Mouse (Mus musculus) left cerebral cortex, postnatal 25 days (tissue): ENCODE measurements at regions not wholly inside any gene's neighbourhood (a gene's known extent, or its start where the extent isn't known, plus 50 kb on each side); places are given as distances from the start of the nearest gene placed in this dataset.
"Not testable (repeated sequence)": the region's sequence is repeated elsewhere in the genome, so short reads cannot be mapped to it uniquely, and the experiment has no call there.

ENCODE experiments used
- DNase-seq, 2 experiments: peaks; one replicate each; pipeline ENCODE4 v3.0.0; 2022; ENCODE audit warnings: low spot score in 2 of 2, mixed read lengths in 1 of 2
- intact Hi-C: fragments of 180-260 bp; cut with DNase I; formaldehyde crosslinking; loops from one replicate; pipeline ENCODE4 v1.15.1; 2025

GRCm38 (mm10) chr17:63693274-63693673 is 169.6 kb upstream of the Fer start:
- DNase-seq, result no peak
- intact Hi-C loops, result no loop called here

GRCm38 (mm10) chr17:63699537-63699936 is 163.3 kb upstream of the Fer start:
- intact Hi-C loops, result no loop called here
- DNase-seq, result peak in 1 of 2 experiments; percentile 31

- intact Hi-C loops, result no loop called here
- no peak for DNase-seq
Observed at GRCm38 (mm10) chr17:63704991-63705390, 157.9 kb upstream of the Fer start.

- DNase-seq, result no peak
- intact Hi-C loops, result no loop called here
Observed at GRCm38 (mm10) chr17:63712937-63713336, 149.9 kb upstream of the Fer start.

DNA sequence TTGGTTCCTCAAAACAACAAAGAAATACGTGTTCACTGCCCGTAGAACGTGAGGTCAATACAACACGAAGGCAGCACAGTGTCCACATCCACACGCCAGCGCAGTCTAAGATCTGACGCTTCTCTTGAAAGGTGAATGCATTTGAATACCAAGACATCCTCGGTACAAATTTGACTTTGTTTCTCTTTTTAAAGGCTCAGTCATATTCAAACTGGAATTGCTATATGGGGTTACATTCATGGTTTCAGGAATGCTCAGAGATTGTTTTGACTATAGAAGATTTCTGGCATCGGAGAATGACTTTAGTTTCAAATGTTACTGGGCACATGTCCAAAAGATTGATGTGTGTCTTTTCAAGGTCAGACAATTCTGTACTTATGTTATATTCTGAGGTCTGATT is 147.2 kb upstream of the Fer start:
- DNase-seq, result no peak
- intact Hi-C loops, result no loop called here

DNA sequence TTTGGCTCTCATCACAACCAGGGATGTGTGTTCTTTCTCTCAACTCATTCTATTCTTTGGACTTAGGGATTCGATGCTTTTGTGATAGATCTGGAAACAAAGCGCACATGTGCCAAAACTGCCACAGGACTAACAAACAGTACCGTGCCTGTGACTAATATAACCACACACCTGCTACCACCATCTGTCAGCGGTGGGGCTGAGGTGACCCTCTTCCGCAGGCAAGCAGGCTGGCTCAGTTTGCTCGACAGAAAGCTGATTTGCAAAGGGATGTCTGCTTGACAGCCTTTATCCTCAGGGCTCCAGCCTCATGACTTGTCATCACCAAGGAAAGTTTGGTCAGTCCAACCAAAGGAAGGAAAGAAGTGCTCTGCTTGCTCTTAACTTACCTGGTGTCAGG is 146.7 kb upstream of the Fer start:
- DNase-seq, result no peak
- intact Hi-C loops, result no loop called here

DNA sequence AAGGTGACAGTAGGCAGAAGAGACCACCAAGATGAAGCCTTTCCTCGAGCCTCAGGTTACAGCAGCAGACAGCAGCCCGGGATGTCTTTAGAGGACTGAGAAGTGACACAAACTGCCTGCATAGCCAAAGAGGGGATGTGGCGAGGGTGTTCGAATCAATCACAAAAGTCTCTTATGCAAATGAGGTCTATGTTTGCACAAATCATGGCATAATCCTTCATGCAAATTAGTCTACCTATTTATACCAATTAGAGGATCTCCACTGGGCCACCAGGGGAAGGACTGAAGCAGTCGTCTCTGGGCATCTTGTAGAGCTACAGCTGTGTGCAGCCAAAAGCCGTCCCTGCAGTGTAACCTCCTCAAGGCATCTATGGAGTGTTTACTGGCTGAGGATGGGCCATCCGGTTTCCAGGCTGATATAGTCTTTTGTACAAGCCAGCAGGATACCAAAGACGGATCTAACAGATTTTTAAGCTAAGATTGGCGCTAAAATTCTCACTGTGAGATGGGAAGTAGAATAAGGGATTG is 145.7 kb upstream of the Fer start:
- DNase-seq, result no peak
- intact Hi-C loops, result no loop called here

GRCm38 (mm10) chr17:63718972-63719715 is 143.7 kb upstream of the Fer start:
- no peak for DNase-seq
- intact Hi-C loops, result no loop called here

DNA sequence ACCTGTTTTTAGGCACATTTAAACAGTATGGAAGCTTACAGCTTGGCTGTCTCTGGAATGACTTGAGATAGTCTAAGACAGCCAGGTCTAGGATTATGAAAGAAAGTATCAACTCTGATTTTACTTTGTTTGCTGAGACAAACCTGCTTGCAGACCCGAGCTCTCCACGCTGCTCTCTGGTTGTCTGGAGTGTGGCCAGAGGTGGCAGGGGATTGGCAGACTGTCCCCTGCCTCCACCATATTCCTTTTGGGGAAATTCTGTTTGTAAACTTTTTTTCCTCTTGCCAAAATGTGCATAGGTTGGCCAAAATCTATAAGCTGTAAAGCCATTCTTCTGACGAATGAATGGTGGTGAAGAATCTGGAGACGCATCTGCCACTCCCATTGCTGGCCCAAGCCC is 143.1 kb upstream of the Fer start:
- DNase-seq, result no peak
- intact Hi-C loops, result loop anchor here (5.0 kb wide), 1 partner anchor 57 kb away; no protein-coding TSS in a partner anchor

DNA sequence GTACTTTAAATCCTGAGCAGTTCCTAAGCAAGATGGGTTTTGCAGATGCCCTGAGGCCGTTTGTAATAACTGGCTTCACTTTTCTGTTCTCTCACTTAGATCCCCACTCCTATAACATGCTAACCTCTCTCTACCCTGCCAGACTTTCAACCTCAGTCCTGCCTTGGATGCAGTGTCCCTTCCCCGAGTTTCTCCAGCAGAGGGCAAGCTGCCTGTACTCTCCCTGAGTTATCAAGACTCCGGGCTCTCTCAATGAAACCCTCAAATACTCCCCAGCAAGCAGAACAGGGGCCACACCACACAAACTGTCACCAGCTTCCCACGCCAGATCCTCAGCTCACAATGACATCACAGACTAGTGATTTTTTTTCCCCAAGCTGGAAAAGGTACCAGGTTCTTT is 142.0 kb upstream of the Fer start:
- intact Hi-C loops, result loop anchor here (5.0 kb wide), 1 partner anchor 59 kb away; no protein-coding TSS in a partner anchor
- DNase-seq, result no peak

GRCm38 (mm10) chr17:63722434-63723004 is 140.3 kb upstream of the Fer start:
- DNase-seq, result peak; percentile 18 to 67
- intact Hi-C loops, result loop anchor here (5.0 kb wide), 1 partner anchor 60 kb away; no protein-coding TSS in a partner anchor

GRCm38 (mm10) chr17:63738206-63738605 is 124.7 kb upstream of the Fer start:
- intact Hi-C loops, result no loop called here
- DNase-seq, result no peak

GRCm38 (mm10) chr17:63739710-63740109 is 123.2 kb upstream of the Fer start:
- DNase-seq, result no peak
- intact Hi-C loops, result no loop called here

DNA sequence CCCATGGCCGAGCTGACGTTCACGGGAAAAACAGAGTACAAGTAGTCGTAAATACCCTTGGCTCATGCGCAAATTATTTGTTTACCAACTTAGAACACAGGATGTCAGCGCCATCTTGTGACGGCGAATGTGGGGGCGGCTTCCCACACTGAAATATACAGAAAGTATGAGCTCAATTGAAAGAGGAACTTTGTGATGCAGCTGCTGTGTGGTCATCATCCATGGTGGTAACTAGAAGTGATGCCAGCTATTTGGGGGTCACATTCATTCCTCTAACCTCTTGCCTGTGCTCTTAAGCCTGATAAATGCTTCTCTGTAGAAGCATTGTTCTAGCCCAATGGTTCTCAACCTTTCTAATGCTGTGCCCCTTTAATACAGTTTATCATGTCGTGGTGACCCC is 113.6 kb upstream of the Fer start:
- DNase-seq, intact Hi-C loops: not testable (repeated sequence)

GRCm38 (mm10) chr17:63754399-63754798 is 108.5 kb upstream of the Fer start:
- DNase-seq, result no peak
- intact Hi-C loops, result no loop called here

DNA sequence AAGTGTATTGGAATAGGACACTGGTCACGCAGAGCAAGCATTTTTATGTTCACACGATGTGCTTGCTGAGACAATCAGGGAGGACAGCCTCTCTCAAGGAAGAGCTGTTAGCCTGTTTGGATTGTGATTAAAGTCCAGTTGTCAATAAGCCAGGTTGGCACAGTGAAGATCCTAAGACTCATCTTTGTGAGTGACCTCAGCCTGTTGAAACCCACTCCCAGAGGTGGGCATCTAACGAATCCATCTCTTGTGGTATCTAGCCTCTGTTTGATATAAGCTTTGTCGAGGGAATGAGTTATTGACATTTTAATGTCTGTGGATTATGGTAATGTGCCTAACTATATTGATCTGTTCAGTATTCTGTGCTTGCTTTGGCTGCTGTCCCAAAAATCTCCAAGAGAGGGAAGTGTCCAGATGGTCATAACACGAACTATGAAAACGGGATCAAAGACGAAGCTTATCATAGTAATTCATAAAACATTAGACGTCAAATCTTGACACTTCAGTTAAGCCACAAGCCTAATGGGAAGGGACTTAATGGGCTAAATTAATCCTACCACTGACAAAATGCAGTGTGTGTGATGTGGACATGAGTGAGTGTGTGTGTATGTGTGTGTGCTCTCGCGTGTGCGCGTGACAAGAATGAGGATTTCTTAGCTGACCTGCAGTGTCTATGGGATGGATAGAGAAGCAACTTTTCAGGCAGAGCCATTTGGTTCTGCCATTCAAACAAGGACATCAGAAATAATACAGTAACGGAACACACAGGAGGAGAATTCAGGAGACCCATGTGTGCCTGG is 104.8 kb upstream of the Fer start:
- DNase-seq, result no peak
- intact Hi-C loops, result no loop called here

- intact Hi-C loops, result no loop called here
- no peak for DNase-seq
Observed at GRCm38 (mm10) chr17:63758817-63759404, 104.0 kb upstream of the Fer start.

- intact Hi-C loops, result no loop called here
- DNase-seq, result no peak
Observed at GRCm38 (mm10) chr17:63761058-63761457, 101.8 kb upstream of the Fer start.

DNA sequence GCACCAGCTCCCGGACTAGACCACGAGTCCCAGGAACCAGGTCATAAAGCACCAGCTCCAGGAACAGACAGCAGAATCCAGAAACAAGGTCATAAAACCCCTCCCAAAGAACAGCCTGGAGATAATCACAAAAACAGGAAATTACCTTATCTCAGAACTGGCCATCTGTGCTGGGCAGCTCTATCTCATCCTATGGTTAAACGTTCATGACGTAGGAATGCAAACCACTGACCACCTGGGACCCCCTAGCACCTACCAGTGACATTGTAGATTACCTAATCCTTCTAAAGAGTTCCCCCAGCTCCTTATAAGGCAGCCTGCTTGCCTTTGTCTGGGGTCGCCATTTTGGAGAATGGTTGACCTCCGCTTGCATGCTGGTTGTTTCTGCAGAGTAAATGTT is 91.8 kb upstream of the Fer start:
- DNase-seq, result no peak
- intact Hi-C loops, result no loop called here
